Mouse (Mus musculus): ENCODE measurements around the gene Trim17. TPM values are rescaled to one million over a fixed set of nuclear protein-coding genes. Genes with fewer than 3 reads are reported as not detected.
A peak's percentile ranks its signal among the peaks of the same experiment; 100 is the strongest.

Trim17 gene
- total RNA-seq (2021), result under 1 TPM; 0.10 to 0.19 TPM
- long read RNA-seq, experiment 1, result 0 reads
- long read RNA-seq, experiment 2, result 0 reads

DNA sequence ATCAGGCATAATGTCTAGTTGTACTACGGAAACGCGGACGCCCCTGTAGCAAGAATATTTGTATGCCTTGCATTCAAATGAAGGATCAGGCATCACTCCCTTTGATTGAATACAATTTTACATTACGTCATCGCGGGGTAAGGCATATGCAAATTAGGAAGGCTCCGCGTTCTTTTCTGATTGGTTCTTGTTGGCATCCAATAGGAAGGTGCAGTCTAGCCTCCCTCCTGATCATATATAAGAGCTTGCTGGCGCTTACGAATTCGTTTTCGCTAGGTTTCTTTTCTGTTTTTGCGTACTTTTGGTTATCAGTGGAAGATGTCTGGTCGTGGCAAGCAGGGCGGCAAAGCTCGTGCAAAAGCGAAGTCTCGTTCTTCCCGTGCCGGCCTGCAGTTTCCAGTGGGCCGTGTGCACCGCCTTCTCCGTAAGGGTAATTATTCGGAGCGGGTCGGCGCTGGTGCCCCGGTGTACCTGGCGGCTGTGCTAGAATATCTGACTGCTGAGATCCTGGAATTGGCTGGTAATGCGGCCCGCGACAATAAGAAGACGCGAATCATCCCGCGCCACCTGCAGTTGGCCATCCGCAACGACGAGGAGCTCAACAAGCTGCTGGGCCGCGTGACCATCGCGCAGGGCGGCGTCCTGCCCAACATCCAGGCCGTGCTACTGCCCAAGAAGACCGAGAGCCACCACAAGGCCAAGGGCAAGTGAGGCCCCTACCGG lies at the start of gene Trim17, which contains the start of gene Hist3h2a:
Gene Trim17, plus strand, starts transcription at position 266 of the 723 bp plus-strand sequence.
Gene Hist3h2a, plus strand, starts transcription at position 266 of the 723 bp plus-strand sequence.
- DNase-seq, result peak; percentile 81 to 86
- intact Hi-C loops (cut with DNase I), result loop anchor here (5.0 to 10.0 kb wide), 2 partner anchors 228 to 270 kb away; partner anchors contain the start of genes Arf1 and Gjc2

DNA sequence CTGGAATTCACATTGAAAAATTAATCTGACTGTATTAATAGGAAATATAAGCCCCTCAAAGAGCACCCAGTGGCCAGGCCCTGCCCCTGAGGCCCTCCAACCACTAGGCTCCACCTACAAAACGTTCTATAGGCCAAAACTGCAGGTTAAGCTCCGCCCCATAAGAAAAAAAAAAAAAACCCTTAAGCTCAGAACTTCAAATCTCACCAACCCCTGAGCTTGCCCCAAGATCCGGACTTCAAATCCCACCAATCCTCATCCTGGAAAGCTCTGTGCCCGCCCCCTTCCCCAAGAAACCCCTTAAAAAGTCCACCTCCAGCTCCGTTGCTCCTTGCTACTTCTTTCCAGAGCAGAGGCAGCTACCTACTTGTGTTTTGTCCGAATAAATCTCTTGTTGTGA lies 49.6 kb upstream of the Trim17 start:
- DNase-seq, result peak in 1 of 2 experiments; percentile 27

DNA sequence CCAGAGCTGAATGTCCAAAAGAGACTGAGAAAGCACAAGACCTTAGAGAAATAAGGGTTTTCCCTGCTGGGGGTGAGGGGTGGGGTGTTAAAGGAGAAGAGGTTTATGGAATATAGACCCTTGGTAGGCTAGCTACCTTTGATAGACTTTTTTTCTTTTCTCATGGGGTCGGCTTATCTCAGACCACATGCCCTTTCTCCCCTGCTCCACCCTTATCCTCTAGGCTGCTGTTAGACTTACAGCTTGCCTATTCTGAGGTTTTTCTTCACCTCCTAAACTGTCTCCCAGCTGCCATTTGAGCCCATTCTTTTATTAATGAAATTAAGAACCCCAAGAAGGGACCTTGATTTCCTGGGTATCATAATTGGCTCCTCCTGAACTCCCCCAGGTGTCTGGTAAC lies 40.7 kb upstream of the Trim17 start:
- DNase-seq, result no peak
- intact Hi-C loops (cut with DNase I), result no loop called here

More for the DNA sequence above, 49.6 kb upstream of the Trim17 start:
- intact Hi-C loops (cut with DNase I), result loop anchor here (5.0 kb wide), 1 partner anchor 58 kb away; the partner anchor contains the start of gene Gm12258

DNA sequence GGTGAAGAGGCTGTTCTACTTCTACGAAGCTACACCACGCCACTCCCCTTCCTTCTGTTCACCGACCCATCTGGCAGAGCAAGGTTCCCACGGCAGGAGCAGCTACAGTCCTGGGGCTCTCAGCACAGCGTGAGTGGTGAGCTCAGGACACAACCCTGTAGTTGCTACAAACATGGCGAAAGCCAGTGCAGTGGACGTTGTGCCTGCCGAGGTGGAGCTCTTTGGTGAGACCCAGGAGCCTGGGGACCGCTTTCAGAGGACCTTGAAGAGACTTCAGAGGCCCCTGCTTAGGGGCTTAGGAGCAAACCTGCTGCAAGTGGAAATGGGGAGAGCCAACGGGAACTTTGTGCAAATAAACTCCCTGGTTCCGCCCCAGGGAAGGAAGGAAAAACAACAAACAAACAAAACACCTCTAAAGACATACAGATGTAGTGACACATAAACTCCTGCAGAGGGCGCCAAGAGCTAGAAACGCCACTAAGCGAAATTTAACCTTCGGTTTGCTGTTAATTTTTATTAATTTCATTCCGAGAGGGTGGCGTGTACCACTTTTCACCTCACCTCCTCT lies 39.9 kb upstream of the Trim17 start:
- intact Hi-C loops (cut with DNase I), result no loop called here
- peak in 1 of 2 experiments; percentile 40 for DNase-seq

DNA sequence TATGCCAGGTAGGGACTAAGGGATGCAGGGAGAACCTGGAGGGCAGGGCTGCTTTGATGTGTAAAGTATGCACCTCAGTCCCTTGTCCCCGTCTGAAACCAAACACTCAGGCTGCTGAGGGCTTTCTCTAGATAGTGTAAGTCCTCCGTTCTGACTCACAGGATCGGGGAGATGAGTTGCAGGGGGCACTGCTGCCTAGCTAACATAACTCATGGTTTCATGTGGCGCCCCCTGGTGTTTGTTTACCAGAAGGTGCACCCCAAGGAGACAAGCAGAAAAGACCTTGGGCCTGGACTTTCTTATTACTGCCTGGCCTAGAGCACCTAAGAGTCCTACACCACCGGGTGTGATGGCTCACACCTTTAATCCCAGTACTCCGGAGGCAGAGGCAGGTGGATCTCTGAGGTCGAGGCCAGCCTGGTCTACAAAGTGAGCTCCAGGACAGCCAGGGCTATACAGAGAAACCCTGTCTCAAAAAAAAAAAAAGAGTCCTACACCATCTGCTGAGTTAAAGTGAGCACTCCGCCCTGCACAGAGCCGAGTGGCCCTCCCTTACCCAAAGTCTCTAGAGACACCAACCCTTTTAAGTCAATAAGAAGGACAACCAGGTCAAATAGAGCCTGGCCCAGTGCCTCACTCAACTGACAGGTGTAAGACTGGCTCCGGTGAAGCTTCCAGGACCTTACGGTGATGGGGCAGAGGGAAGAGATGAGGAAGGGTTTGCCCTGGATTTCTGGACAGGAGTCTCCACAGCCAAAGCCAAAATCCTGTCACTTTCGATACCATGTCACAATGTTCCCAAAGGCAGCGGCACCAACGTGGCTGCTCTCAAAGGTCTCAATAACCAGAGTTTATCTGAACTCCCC lies 37.4 kb upstream of the Trim17 start:
- DNase-seq, result peak; percentile 40 to 46
- intact Hi-C loops (cut with DNase I), result no loop called here

DNA sequence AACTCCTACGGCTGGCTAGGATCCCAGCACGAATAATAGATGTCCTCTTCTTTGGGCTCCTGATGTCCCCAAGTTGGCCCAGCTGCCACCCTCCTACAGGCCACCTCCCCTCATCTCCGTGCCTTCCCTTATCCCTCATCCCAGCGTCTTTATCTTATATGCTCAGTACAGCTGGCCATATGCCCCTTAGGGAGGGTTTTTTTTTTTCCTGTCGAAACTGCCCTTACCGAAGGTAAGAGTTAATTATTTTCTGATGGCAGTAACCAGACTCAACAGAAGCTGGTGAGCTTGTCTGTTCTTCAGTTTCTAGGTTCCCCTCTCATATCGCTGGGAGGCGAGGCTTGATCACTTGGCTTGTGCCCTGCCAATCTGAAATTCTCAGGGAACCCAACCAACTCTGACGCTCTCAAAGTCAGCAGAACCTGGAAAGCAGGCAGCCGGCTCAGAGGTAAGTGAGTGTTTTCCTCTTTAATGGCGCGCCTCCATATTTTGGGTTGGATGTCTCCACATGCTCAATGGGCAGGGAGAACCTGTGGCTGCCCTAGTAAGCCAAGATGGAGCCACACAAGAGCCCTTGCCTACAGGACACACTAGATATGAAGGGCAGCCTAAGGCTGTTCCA lies 36.6 kb upstream of the Trim17 start, which contains the start of gene Btnl10:
Gene Btnl10, plus strand, starts transcription at position 164 of the 622 bp plus-strand sequence.
- DNase-seq, result no peak
- intact Hi-C loops (cut with DNase I), result no loop called here

DNA sequence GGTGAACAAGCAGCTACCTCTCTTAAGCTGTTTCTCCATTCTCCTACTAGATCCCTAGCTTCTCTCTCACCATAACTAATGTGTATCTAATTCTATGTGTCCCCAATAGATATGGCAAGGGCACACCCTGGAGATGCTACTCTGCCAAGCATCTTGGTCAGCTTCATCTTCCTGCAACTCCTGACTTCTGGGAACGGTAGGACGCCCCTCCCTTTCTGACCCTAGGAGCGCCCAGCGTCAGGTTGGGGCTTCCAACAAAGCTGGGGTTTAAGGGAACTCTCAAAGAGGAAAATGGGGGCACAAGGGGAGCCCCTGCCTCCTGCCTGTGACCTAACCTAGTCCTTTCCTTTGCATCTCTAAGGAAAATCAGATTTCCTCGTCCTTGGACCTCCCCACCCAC lies 35.7 kb upstream of the Trim17 start:
- intact Hi-C loops (cut with DNase I), result no loop called here
- DNase-seq, result no peak

DNA sequence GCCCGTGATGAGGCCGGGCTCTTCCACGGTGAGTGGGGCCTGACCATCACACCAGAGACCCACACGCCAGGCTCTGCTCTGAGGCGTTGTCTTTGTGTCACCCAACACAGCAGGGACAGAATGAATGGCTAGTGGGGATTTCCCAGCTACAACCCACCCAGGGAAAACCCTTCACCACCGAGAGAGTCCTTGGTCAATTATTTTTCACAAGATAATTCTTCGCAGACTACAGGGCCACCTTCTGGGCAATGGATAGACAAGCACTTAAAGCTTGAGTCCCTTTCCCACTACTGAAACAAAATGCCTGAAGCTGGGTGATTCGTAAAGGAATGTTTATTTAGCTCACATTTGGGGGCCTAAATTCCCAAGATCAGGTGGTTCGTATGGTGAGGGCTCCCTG lies 32.1 kb upstream of the Trim17 start:
- intact Hi-C loops (cut with DNase I), result no loop called here
- no peak for DNase-seq

DNA sequence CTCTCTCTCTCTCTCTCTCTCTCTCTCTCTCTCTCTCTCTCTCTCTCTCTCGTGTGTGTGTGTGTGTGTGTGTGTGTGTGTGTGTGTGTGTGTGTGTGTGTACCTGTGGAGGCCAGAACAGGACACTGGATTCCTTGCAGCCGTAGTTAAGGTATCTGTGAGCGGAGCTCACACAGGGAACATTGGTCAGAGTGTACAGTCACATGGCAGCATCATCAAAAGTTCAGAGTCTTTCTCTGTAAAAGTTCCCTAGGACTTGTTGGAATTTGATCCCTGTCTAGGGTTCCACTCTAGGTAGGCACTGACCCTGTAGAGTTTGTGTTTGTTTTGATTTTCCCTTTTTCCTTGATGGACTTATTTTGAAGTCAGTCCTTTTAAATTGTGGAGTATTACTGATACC lies 27.8 kb upstream of the Trim17 start:
- no peak for DNase-seq
- intact Hi-C loops (cut with DNase I), result no loop called here

DNA sequence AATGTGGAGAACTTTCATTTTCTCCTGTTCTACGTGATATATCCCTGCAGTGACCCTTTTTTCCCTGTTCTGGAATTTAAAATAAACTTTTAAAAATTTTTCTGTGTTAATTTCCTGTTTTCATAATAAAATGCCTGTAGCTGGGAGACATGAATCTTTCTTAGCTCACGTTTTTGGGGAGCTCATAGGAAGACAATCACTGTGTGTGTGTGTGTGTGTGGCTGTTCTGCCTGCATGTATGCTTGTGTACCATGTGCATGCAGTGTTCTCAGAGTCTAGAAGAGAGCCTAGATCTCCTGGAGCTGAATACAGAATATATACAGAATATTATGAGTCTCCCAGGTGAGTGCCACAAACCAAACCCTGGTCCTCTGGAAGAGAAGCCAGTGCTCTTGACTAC lies 27.4 kb upstream of the Trim17 start:
- intact Hi-C loops (cut with DNase I), result no loop called here
- DNase-seq, result no peak

DNA sequence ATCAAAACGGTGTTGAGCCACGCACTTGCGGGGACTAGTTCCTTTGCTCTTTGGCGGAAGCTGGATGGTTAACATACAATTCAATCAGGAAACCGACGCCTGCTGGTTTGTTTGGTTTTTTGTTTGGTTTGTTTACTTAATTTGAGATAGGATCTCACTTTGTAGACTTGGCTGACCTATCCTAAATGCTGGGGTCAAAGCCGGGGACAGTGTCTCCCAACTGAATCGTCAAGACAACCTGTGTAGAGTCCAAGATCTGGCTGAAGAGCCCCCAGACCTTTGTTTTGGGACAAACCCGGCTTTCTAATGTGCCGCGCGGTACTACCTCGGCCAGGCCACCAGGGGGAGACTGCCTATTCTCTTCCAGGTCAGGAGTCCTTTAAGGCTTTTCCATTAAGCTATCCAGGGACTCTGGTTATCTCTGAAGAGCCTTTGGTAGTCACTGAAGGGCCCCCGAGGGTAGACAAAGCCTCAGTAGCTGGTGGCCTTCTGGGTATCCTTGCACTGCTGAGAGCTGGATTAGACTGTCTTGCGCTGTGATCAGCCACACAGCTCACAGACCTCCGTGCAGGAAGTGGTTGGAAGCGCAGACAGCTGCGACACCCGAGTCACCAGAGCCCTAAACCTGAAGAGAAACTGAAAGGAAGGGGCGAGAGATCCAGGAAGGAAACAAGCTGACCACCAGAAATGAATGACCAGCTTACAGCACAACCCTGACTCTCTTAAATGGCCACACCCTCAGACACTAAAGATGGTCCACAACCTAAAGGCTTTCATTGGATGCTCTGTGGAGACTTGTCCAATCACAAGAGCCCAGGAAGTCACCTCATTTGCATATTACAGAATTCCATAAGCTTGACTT lies 26.5 kb upstream of the Trim17 start:
- peak; percentile 60 to 77 for DNase-seq
- intact Hi-C loops (cut with DNase I), result no loop called here

DNA sequence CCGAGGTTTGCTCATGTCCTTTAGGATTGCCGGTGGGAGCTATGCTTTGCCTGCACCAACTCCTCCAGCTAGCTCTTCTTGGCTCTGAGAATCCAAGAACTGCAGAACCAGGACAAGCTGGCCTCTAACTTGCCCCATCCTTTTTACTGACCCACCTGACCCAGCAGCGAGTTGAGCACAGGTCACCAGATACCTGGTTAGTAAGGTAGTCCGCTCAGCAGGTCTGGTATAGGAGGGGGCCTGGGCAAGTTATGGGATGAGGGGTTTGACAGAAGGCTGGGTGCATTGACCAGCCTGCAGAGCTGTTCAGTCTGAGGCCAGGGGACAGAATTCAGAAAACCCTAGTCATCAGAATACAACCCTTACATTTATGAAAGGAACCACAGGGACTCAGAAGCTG lies 25.4 kb upstream of the Trim17 start:
- intact Hi-C loops (cut with DNase I), result no loop called here
- no peak for DNase-seq

DNA sequence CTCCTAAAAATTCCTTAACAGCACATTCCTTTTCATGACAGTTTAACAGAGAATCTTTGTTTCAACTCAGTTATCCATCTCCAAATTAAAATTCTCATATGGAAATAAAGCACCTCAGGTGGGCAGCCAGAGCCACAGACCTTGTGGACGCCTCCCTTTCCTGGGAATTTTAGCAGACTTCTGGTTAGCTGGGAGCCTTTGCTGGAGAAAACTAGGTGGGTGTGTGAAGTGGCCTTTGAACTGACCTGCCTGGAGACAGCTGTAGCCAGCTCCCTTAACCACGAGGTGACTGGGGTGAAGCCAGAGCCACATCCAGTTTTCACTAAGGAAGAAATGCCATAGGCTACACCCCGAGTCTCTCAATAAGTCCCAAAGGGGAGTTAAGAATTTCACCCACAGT lies 24.8 kb upstream of the Trim17 start:
- DNase-seq, result no peak
- intact Hi-C loops (cut with DNase I), result no loop called here

DNA sequence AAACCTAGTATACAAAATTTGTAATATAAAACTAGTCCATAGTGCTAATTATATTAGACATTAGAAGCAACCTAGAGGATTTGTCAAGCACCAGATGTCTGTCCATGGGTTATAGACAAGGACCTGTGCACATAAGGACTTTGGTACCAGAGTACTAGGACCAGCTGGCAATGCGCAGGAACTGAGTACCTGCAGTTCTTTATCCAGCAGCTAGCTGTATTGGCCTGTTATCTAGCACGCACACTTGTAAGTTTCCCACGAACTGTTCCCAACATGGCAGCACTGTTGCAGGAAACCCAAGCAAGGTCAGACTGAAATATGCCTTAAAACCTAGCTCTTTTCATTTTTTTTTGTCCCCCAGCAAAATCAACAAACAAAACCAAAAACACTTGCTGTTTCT lies 24.2 kb upstream of the Trim17 start:
- DNase-seq, result no peak
- intact Hi-C loops (cut with DNase I), result no loop called here

DNA sequence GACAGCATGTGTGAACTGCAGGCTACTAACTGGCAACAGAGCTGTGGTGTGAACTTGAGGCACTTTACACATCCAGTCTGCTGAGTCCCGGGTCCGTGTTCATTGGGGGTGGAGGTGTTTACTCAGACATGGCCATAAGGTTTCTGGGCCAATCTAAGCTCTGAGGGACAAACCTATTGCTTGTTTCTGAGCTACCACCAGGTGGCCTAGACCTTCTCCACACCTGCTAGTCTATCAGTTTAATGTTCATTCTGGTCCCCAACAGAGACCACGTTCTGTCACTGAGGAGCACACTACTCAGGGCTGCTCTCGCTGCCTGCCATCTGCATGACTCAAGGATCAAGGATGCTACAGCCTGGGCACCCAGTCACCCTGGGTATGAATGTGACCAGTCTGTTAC lies 22.9 kb upstream of the Trim17 start:
- intact Hi-C loops (cut with DNase I), result no loop called here
- no peak for DNase-seq

DNA sequence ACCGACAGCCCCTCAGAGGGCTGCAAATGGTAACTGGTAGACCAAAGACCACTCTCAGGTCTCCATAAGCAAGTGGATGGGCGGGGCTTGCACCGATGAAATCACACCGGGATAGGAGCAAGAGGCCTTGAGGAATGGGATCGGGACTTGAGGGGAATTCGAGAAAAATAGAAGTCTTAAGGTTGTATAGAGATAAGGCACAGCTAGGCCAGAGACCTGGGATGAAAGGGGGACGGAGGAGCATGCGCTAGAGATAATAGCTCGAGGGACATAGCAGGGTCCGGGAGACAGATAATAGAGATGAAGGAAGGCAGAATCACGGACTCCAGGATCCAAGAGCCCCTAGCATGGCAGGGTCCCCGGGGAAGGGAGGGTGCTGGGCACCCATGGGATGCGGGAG lies 16.6 kb upstream of the Trim17 start:
- intact Hi-C loops (cut with DNase I), result no loop called here
- no peak for DNase-seq

DNA sequence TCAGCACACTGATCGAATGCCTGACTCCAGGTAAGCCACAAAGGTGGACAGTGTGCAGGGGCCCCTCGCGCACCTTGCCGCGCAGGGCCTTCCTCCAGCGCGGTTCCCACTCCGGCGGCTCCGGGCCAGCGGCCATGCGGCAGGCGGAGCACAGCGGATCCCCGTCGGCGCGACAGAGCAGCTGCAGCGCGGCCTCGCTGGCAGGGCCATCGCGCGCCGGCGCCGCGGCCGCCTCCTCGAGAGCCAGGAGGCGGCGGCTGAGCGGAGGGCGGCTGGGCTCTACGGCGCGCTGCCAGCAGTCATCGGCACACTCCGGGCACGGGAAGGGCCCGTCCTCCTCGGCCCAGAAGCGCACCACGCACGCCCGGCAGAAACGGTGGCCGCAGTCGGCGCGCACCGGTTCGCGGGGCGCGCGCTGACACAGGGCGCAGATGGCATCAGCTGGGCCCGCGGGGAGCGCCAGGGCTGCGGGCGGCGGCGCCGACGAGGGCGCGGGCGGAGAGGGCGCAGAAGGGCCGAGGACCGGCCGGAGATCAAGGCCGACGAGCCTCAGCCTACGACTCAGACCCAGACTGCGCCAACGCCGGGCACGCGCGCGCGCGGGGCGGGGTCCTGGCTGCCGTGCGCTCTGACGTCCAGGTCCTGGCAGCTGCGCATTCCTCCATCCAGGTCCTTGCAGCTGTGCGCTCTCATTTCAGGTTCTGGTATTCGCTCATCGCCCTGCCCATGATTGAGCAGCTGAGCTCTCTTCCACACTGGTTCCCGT lies 16.0 kb upstream of the Trim17 start, which contains the start of gene Rnf187:
Gene Rnf187, minus strand, starts transcription at position 595 of the 766 bp plus-strand sequence.
- intact Hi-C loops (cut with DNase I), result no loop called here

DNA sequence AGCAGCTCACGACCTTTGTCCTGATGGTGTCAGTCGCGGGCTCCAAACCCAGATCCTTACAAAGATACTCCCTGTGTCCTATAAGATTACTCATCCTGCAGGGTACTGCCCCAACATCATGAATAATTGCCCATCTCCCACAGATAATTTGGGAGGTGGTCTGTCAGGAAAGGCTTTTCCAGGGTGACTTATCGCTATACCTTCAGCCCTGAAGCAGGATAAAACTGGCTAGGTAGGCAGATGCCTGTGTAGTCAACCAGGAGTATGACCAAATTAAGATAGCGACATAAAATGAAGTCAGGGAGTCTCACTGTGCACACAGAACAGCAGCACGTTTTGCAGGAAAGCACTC lies 15.4 kb upstream of the Trim17 start:
- no peak for DNase-seq
- intact Hi-C loops (cut with DNase I), result no loop called here

More for the DNA sequence above, 16.0 kb upstream of the Trim17 start, which contains the start of gene Rnf187:
- peak; percentile 93 for DNase-seq

DNA sequence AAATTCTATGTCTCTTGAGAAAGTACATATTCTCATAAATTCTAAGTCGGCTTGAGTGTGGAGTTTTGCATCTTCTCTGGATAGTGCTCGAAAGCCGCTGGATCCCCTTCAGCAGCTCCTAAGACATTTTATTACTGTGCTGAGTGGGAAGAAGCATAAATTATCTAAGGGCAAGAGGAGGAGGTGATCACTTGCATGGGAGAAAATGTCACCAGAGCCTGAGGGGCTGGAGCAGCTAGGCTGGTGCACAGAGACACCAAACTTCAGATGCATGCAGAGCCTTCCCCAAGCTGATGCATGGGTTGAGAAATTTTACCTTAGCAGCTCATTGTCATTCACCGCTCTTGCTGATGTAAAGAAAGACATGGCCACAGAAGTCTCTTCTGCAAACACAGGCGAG lies 10.3 kb upstream of the Trim17 start:
- intact Hi-C loops (cut with DNase I), result no loop called here
- DNase-seq, result no peak

Data from heart, postnatal 14 days (tissue).